Mouse (Mus musculus) testis, adult 2 months (tissue): ENCODE data around the gene Tekt5.

Source experiments
- CTCF ChIP-seq: fragments of 200-500 bp; IDR thresholded peaks from 2 replicates; pipeline ENCODE4 v1.5.1; 2012; ENCODE audit warnings: low read depth, mild to moderate bottlenecking, inconsistent platforms, low read length, moderate library complexity; ENCODE audit not compliant: control insufficient read depth, insufficient read depth, insufficient replicate concordance
- POLR2A ChIP-seq: fragments of 200-500 bp; IDR thresholded peaks from 2 replicates; pipeline ENCODE4 v1.6.1; 2012; ENCODE audit warnings: low read depth, mild to moderate bottlenecking, inconsistent platforms, low read length, moderate library complexity; ENCODE audit not compliant: control insufficient read depth

GRCm38 (mm10) chr16:10327563-10328333 lies 67.5 kb downstream of the Tekt5 start:
- TF ChIP-seq CTCF (no peak), POLR2A (no peak)
